Mouse (Mus musculus) erythroblast, embryonic 14.5 days (primary cell): ENCODE measurements at regions not wholly inside any gene's neighbourhood (a gene's known extent, or its start where the extent isn't known, plus 50 kb on each side); places are given as distances from the start of the nearest gene placed in this dataset.

Experiments
- GATA1 ChIP-seq: IDR thresholded peaks from 2 replicates; pipeline ENCODE4 v1.6.1; 2012; ENCODE audit warnings: low read length, inconsistent platforms, mixed read lengths
- TAL1 ChIP-seq: IDR thresholded peaks from 3 replicates; pipeline ENCODE4 v1.6.1; 2012; ENCODE audit warnings: low read length, inconsistent platforms, mixed read lengths

DNA sequence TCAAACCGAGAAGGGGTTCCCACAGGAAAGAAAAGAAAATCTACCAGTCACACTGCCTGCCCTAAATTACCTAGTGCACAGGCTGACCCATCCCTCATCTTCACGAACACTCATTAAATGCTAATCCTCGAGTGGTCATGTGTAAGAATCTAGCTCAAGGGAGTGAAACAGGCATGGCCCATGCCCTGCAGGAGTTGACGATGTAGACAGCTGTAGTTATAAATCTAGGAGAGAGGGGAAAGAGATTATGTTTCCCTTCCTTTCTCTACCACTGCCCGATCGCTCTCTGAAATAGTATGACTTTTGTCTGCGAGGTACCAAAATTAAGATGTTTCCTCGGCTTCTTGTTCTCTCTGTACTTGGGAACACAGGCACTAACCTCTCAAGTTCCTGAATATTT, 249.2 kb downstream of the Epha4 start:
- TF ChIP-seq GATA1, result no peak
- TF ChIP-seq TAL1, result no peak
